Mouse (Mus musculus) lung, postnatal 0 days (tissue): ENCODE results near the gene Rbm4b.

ENCODE experiments used
- CTCF ChIP-seq: IDR thresholded peaks from 2 replicates; pipeline ENCODE4 v1.5.1; 2016; ENCODE audit warnings: antibody characterized with exemption, mild to moderate bottlenecking
- EP300 ChIP-seq: IDR thresholded peaks from 2 replicates; pipeline ENCODE4 v1.6.1; 2016; ENCODE audit warnings: antibody characterized with exemption, mild to moderate bottlenecking, control low read depth

- TF ChIP-seq CTCF (no peak), EP300 (no peak)
Measured at GRCm38 (mm10) chr19:4756921-4757320, 624 bp downstream of the Rbm4b start.
